Mouse (Mus musculus) lung, postnatal 0 days (tissue): ENCODE results near the gene BC004004.

Experiments
- CTCF ChIP-seq: IDR thresholded peaks from 2 replicates; pipeline ENCODE4 v1.5.1; 2016; ENCODE audit warnings: antibody characterized with exemption, mild to moderate bottlenecking
- EP300 ChIP-seq: IDR thresholded peaks from 2 replicates; pipeline ENCODE4 v1.6.1; 2016; ENCODE audit warnings: antibody characterized with exemption, mild to moderate bottlenecking, control low read depth

GRCm38 (mm10) chr17:29343241-29343640, 74.7 kb downstream of the BC004004 start:
- no peak for TF ChIP-seq CTCF
- TF ChIP-seq EP300 = no peak
